Comparison of ENCODE assay signal across 10 mouse cellular contexts in the genomic region with DNA sequence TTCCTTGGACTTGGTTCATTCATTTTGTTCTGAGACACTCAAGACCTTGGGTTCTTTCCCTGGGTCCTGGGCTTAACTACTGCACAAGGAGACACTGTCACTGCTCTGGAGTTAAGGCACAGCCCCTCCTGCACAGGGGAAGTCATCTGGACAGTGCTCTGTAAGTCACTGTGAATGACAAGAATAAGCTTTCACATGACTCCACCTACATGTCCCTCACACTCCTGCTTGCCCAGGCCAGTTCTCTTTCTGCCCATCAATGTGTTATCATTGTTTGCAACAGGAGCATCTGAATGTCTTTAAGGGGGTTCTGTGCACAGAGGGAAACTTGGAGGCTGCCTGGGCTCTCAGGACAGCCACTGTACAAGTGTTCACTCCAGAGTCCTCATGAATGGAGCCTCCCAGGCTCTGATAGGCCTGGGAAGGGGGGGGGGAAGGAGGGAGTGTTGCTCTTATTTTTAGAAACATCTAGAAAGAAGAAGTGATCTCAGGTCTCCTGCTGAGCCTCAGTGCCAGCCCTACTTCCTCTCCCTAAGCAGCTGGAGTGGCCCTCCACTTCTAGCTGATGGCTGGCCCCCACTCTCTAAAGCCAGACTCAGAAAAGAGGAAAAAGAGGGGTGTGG. TPM values are rescaled to one million over a fixed set of nuclear protein-coding genes. Genes with fewer than 3 reads are reported as not detected.
DNase-seq lines count a peak whose midpoint lies in the region; ATAC-seq lines count a peak whose summit lies in the region.
"Had no signal": no experiment of that assay in that cellular context is flagged by ENCODE, and none has a peak within 500 bp of the region (broad histone marks: within the 10 kb centered on the region; RNA-seq: fewer than 3 reads in every experiment).

No protein-coding gene starts in this region.

- no peaks in the 10 kb centered on the region for H3K27me3 ChIP-seq in forebrain, embryonic 10.5 days (ENCODE audit: poor library complexity, severe bottlenecking)

- no peaks in the 10 kb centered on the region for H3K9me3 ChIP-seq in forebrain, embryonic 10.5 days
- H3K9me3 ChIP-seq: embryonic facial prominence, embryonic 10.5 days had no signal

- H3K36me3 ChIP-seq in forebrain, embryonic 10.5 days (replicated peaks): no peaks in the 10 kb centered on the region
- H3K36me3 ChIP-seq: embryonic facial prominence, embryonic 10.5 days had no signal

- H3K27ac ChIP-seq in forebrain, embryonic 10.5 days: no peak overlapping the region
- H3K27ac ChIP-seq: embryonic facial prominence, embryonic 10.5 days had no signal

- H3K4me3 ChIP-seq in forebrain, embryonic 10.5 days: no peak overlapping the region
- H3K4me3 ChIP-seq: embryonic facial prominence, embryonic 10.5 days had no signal

- ATAC-seq in granulocyte monocyte progenitor cell, adult 5-6 weeks (replicated peaks; ENCODE audit: poor library complexity, severe bottlenecking): peak; percentile 90

- H3K4me1 ChIP-seq in forebrain, embryonic 10.5 days: peaks cover 4% of the 10 kb centered on the region; the same call in 1 of the 2 replicates

- DNase-seq in heart, adult 11 months: peak; percentile 98
- DNase-seq in heart, postnatal 4 days: no peak
- DNase-seq in A20 (ENCODE audit: low read depth, low spot score) (peak; percentile 84), MN1 (ENCODE audit: low spot score) (no peak)
- peak; percentile 34 for DNase-seq in lung, postnatal 10 days
- DNase-seq in forebrain, embryonic 10.5 days (ENCODE audit: extremely low spot score, low spot score): no peak
- no peak for DNase-seq in urinary bladder, adult 18-20 months (ENCODE audit: low spot score in 2 of 2)
- DNase-seq: kidney, postnatal 10 days had no signal

RNA-seq across cellular contexts. Expression of gene Ehd4, which starts 19.8 kb away (rescaled TPM):
- total RNA-seq in heart, postnatal 4 days (2021): 100 to 1,000 TPM; 461 to 503 TPM
- total RNA-seq in granulocyte monocyte progenitor cell, adult 5-6 weeks (2014; fragmentation: Nextera tagmentation): 27.0 and 33.4 TPM in 2 replicates
- 29.4 and 30.3 TPM in 2 replicates for total RNA-seq in granulocyte monocyte progenitor cell, adult 5-6 weeks (2017)
- polyA plus RNA-seq in forebrain, embryonic 10.5 days (2016; fragmentation: Nextera tagmentation; extraction: Ambion mirVana): 23.7 and 28.4 TPM in 2 replicates

Comparison
In these comparisons a context has a peak if more than half of its experiments do, and no peak if none do; other contexts are left out.
1. DNase-seq: peak in heart, adult 11 months (single experiment), A20 (single experiment) and lung, postnatal 10 days (single experiment); none in heart, postnatal 4 days (single experiment), MN1 (single experiment), forebrain, embryonic 10.5 days (single experiment) and urinary bladder, adult 18-20 months (0 of 2).
2. RNA of gene Ehd4, which starts 19.8 kb away (total RNA-seq): 461 to 503 TPM in heart, postnatal 4 days; 27.0 to 33.4 TPM in granulocyte monocyte progenitor cell, adult 5-6 weeks; every median in the first group is over 10 times any median in the second.